8 mouse cellular contexts compared by ENCODE assay signal in the genomic region with DNA sequence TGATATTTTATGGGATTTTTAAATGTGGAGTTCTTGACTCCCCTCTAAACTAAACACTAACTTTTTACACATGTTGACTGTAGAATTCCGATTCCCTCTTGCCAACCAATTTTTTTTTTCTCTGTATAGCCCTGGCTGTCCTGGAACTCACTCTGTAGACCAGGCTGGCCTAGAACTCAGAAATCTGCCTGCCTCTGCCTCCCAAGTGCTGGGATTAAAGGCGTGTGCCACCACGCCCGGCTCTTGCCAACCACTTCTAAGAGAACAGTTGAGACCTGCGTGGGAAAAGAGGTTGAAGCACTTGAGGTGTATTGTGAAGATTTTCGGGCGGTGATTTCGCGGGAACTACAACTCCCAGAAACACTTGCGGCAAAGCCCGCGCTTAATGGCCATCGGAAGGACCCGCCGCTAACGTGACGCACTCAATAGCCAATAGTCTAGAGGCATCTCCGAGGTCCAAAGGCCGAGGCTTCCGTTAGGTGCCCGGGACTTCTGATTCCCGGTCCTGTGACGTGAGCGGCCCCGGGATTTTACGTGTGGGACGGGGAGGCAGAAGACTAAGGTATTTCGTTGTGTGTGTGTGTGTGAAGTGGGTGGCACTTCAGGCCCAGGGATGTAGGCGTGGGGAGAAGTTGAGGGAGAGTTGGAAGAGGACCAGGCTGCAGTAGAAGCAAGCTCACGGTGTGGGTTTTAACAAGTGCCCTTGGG. TPM values are rescaled to one million over a fixed set of nuclear protein-coding genes. Genes with fewer than 3 reads are reported as not detected.
DNase-seq lines count a peak whose midpoint lies in the region; ATAC-seq lines count a peak whose summit lies in the region.

Gene Wdcp, plus strand, starts transcription at position 414 of the 708 bp plus-strand sequence.

- no peaks in the 10 kb centered on the region for H3K9me3 ChIP-seq in forebrain, embryonic 14.5 days (replicated peaks; ENCODE audit: control insufficient read depth, low read length)
- no peaks in the 10 kb centered on the region for H3K9me3 ChIP-seq in neural tube, embryonic 15.5 days (replicated peaks)

- H3K27ac ChIP-seq in forebrain, embryonic 14.5 days (ENCODE audit: low read depth, low read length), result no peak within 1 kb of the TSS; the same call in 1 of the 2 replicates
- peak within 1 kb of the TSS; percentile 69 for H3K27ac ChIP-seq in neural tube, embryonic 15.5 days (replicated peaks)

- peak; percentile 94 for DNase-seq in ES-CJ7 (ENCODE audit: low read depth, low spot score)
- DNase-seq in cerebellum, adult 11 months, result peak; percentile 88
- peak; percentile 97 for DNase-seq in forebrain, embryonic 14.5 days (ENCODE audit: low spot score)
- DNase-seq in heart, postnatal 14 days, result peak; percentile 86 to 89
- peak; percentile 93 for DNase-seq in layer of hippocampus, adult 11-12 months (ENCODE audit: low spot score)
- peak; percentile 94 to 95 for DNase-seq in lung, adult 18-20 months
- peak; percentile 91 for DNase-seq in testis, postnatal 14 days (ENCODE audit: low spot score)

- ATAC-seq in forebrain, embryonic 14.5 days, result peak; percentile 95
- ATAC-seq in neural tube, embryonic 15.5 days (ENCODE audit: low FRiP score), result peak; percentile 91

- H3K4me2 ChIP-seq in forebrain, embryonic 14.5 days (ENCODE audit: low read length), result peak within 1 kb of the TSS; percentile 73
- H3K4me2 ChIP-seq in neural tube, embryonic 15.5 days, result peak within 1 kb of the TSS; percentile 90

- H3K4me3 ChIP-seq in forebrain, embryonic 14.5 days (ENCODE audit: low read depth, low read length), result peak within 1 kb of the TSS; percentile 64
- H3K4me3 ChIP-seq in neural tube, embryonic 15.5 days (replicated peaks), result peak within 1 kb of the TSS; percentile 65

- peak within 1 kb of the TSS; percentile 67 for H3K9ac ChIP-seq in forebrain, embryonic 14.5 days (ENCODE audit: low read length)
- peak within 1 kb of the TSS; percentile 59 for H3K9ac ChIP-seq in neural tube, embryonic 15.5 days (replicated peaks)

- peaks cover 7% of the 10 kb centered on the region; the same call in 1 of the 2 replicates for H3K4me1 ChIP-seq in forebrain, embryonic 14.5 days (ENCODE audit: control insufficient read depth, insufficient read depth, low read length)
- H3K4me1 ChIP-seq in neural tube, embryonic 15.5 days, result peaks cover 29% of the 10 kb centered on the region

- H3K27me3 ChIP-seq in forebrain, embryonic 14.5 days (replicated peaks; ENCODE audit: control insufficient read depth, insufficient read depth, low read length), result peaks cover 6% of the 10 kb centered on the region; the same call in 1 of the 2 replicates
- peaks cover 10% of the 10 kb centered on the region; the same call in 1 of the 2 replicates for H3K27me3 ChIP-seq in neural tube, embryonic 15.5 days (replicated peaks)

- intact Hi-C loops in heart, postnatal 14 days (cut with DNase I), result loop anchor here (2.0 to 5.0 kb wide), 2 partner anchors 24 to 74 kb away; partner anchors contain the start of gene Atad2b

- H3K36me3 ChIP-seq in forebrain, embryonic 14.5 days (ENCODE audit: control insufficient read depth, insufficient read depth, low read length), result no peaks in the 10 kb centered on the region
- H3K36me3 ChIP-seq in neural tube, embryonic 15.5 days, result no peaks in the 10 kb centered on the region

- WGBS in forebrain, embryonic 14.5 days, result 2% methylated on average over 30 of the region's 30 CpGs
- under 1% methylated on average over 30 of the region's 30 CpGs for WGBS in neural tube, embryonic 15.5 days

RNA-seq across cellular contexts. Expression of gene Wdcp, which starts in this region (rescaled TPM):
- 12.2 and 12.7 TPM in 2 replicates for polyA plus RNA-seq in forebrain, embryonic 14.5 days (2014; fragmentation: Nextera tagmentation; extraction: Ambion mirVana)
- 1 to 10 TPM; 8.1 to 9.0 TPM for total RNA-seq in heart, postnatal 14 days (2021)
- polyA plus RNA-seq in neural tube, embryonic 15.5 days (2015; fragmentation: Nextera tagmentation; extraction: Ambion mirVana), result 15.2 and 15.7 TPM in 2 replicates
